Mouse (Mus musculus): ENCODE measurements around the gene Iqcn.

Gene Iqcn

GRCm38 (mm10) chr8:70699834-70700554 lies 3.3 kb upstream of the Iqcn start:
- peak; percentile 84 to 85 for DNase-seq (ENCODE audit: low spot score in 2 of 2)

GRCm38 (mm10) chr8:70700555-70700922 lies 2.7 kb upstream of the Iqcn start:
- peak; percentile 87 to 89 for DNase-seq (ENCODE audit: low spot score in 2 of 2)

GRCm38 (mm10) chr8:70701048-70701981 lies 1.9 kb upstream of the Iqcn start:
- no peak for DNase-seq (ENCODE audit: low spot score in 2 of 2)

- peak in 1 of 2 experiments; percentile 38 for DNase-seq (ENCODE audit: low spot score in 2 of 2)
Measured at GRCm38 (mm10) chr8:70701982-70702841, 1.0 kb upstream of the Iqcn start.

- peak; percentile 83 to 89 for DNase-seq (ENCODE audit: low spot score in 2 of 2)
Measured at GRCm38 (mm10) chr8:70702842-70703182, 445 bp upstream of the Iqcn start.

GRCm38 (mm10) chr8:70708281-70708680 lies 5.0 kb downstream of the Iqcn start:
- no peak for DNase-seq (ENCODE audit: low spot score in 2 of 2)

GRCm38 (mm10) chr8:70709794-70710193 lies 6.5 kb downstream of the Iqcn start:
- no peak for DNase-seq (ENCODE audit: low spot score in 2 of 2)

GRCm38 (mm10) chr8:70710296-70710695 lies 7.0 kb downstream of the Iqcn start:
- DNase-seq (ENCODE audit: low spot score in 2 of 2) = peak; percentile 41 to 53

GRCm38 (mm10) chr8:70711041-70711440 lies 7.8 kb downstream of the Iqcn start:
- no peak for DNase-seq (ENCODE audit: low spot score in 2 of 2)

- no peak for DNase-seq (ENCODE audit: low spot score in 2 of 2)
Measured at GRCm38 (mm10) chr8:70713991-70714390, 10.7 kb downstream of the Iqcn start.

GRCm38 (mm10) chr8:70715086-70715485 lies 11.8 kb downstream of the Iqcn start:
- DNase-seq (ENCODE audit: low spot score in 2 of 2) = no peak

GRCm38 (mm10) chr8:70716521-70717400 lies 13.5 kb downstream of the Iqcn start:
- DNase-seq (ENCODE audit: low spot score in 2 of 2) = no peak

- DNase-seq (ENCODE audit: low spot score in 2 of 2) = no peak
Measured at GRCm38 (mm10) chr8:70718297-70718696, 15.0 kb downstream of the Iqcn start, which contains the start of gene Gm3336. Gene Gm3336 (plus strand): TSS chr8:70718543.

GRCm38 (mm10) chr8:70719796-70720270 lies 16.6 kb downstream of the Iqcn start:
- no peak for DNase-seq (ENCODE audit: low spot score in 2 of 2)

- peak; percentile 50 to 75 for DNase-seq (ENCODE audit: low spot score in 2 of 2)
Measured at GRCm38 (mm10) chr8:70720739-70721138, 17.5 kb downstream of the Iqcn start.

GRCm38 (mm10) chr8:70721601-70722000 lies 18.3 kb downstream of the Iqcn start:
- no peak for DNase-seq (ENCODE audit: low spot score in 2 of 2)

- DNase-seq (ENCODE audit: low spot score in 2 of 2) = no peak
Measured at GRCm38 (mm10) chr8:70723486-70724210, 20.4 kb downstream of the Iqcn start, which contains the start of gene Pde4c. Gene Pde4c (plus strand): TSS chr8:70723720.

GRCm38 (mm10) chr8:70724216-70724615 lies 21.0 kb downstream of the Iqcn start:
- DNase-seq (ENCODE audit: low spot score in 2 of 2) = no peak

GRCm38 (mm10) chr8:70725792-70726447 lies 22.7 kb downstream of the Iqcn start:
- DNase-seq (ENCODE audit: low spot score in 2 of 2) = no peak
